Mouse (Mus musculus) 416B (cell line): ENCODE data around the gene Tmem144.
A peak's percentile ranks its signal among the peaks of the same experiment; 100 is the strongest.

ENCODE experiments used
- DNase-seq: peaks from one replicate; pipeline ENCODE4 v3.0.0; 2011; ENCODE audit warnings: low read depth

Gene Tmem144

DNA sequence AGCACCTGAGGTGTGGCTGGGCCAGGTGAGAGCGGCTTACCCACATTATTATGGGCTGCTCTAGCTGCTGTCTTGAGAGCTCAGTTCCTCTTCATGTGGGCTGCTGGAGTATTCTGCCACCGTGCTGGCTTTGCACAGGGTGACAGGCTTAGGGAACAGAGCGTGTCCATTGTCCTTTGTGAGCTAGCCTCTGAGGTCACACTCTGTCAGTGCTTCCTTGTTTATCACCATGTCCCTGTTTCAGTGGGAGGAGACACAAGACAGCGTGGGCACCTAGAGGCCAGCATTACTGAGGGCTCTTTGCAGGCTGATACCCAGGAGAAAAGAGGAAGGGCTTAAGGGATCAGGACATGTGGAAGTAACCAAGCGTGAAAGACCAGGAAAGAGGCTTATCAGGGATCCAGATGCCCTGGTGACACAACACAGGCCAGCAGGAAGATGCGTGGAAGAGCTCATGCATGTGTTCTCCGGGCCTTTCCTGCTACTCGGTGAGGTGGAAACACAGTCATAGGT, at the start of gene Tmem144:
Gene Tmem144, minus strand, starts transcription at position 120 of the 513 bp plus-strand sequence.
- DNase-seq, result peak; percentile 46

DNA sequence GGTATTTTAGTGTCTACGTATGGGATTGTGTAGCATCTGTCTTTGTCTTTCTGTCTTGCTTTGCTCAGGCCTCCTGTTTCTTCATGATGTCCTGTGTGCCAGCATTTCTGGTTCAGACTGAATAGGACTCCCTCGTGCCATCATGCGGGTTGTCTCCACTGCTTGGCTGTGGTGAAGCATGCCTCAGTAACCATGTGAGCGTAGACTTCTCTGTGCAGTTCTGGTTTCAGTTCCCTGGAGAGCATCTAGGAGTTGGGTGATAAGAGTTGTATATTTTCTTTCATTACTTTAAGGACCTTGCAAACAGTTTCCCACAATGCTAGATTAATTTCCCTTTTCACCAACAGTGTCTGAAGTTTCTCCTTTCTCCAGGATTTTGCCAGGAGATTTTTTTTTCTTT, 49.2 kb upstream of the Tmem144 start:
- DNase-seq, result no peak

DNA sequence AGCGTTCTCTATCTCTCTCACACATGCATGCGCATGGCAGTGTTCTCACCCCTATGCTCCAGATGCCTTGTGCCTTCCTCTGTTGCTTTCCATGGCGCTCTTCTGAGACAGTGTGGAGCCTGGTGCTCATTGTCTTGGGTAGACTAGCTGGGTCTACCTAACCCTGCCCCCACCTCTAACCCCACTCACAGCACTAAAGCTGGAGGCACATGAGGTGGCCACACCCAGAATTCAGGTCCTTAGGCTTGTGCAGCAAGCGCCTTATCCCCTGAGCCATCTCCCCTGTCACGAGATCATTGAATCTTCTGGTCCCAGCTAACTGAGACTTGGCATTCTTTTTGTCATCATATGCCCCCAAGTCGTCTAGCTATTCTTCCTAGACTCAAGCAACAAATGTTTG, 48.7 kb upstream of the Tmem144 start:
- no peak for DNase-seq

DNA sequence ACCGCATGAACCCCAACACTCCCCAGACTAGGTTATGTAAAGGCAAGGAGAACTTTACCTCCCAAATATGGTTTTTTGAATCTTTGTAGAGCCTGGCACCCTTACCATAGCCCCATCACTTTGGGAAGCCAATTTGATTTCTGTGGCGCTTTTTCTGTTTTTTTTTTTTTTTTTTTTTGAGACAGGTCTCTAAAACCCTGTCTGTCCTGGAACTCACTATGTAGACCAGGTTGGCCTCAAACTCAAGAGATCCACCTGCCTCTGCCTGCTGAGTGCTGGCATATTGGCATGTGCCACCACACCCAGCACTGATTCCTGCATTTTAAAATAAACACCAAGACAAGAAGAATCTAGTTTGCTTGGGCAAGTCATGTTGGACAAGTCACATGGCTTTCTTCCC, 47.9 kb upstream of the Tmem144 start:
- DNase-seq, result no peak

DNA sequence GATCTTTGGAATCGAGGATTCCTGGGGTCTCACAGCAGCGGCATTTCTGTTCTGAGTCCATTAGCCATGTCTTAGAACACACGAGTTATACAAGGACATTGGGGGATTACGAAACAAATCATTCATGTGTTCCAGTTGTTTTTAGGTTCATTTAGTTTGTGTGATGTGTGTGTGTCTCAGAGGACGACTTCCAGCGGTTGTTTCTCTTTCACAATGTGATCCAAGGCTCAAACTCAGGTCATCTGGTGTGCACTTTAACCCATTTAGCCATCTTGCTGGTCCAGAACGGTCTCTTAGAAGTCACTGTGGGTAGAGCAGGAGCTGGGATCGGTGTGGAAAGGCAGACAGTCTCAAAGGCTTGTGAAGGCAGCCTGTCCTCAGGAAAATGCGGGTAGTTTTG, 47.3 kb upstream of the Tmem144 start:
- DNase-seq, result no peak

DNA sequence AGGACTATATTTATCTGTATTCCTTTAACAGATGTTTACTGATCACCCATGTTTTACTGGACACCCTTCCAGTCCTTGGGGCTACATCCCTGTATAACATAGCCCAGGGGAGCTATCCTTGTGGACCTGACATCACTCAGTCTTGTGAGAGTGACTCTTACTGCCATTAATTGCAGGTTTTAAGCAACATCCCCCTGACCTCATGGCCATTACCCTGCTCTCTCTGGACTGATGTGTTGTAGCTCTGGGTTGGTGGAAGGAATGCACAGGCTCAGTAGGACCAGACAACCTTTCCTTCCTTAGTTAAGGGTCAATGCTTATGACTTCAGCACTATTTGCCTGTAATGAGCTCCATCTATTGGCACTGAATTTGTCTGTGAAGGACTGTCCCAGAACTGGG, 45.9 kb upstream of the Tmem144 start:
- DNase-seq, result no peak

DNA sequence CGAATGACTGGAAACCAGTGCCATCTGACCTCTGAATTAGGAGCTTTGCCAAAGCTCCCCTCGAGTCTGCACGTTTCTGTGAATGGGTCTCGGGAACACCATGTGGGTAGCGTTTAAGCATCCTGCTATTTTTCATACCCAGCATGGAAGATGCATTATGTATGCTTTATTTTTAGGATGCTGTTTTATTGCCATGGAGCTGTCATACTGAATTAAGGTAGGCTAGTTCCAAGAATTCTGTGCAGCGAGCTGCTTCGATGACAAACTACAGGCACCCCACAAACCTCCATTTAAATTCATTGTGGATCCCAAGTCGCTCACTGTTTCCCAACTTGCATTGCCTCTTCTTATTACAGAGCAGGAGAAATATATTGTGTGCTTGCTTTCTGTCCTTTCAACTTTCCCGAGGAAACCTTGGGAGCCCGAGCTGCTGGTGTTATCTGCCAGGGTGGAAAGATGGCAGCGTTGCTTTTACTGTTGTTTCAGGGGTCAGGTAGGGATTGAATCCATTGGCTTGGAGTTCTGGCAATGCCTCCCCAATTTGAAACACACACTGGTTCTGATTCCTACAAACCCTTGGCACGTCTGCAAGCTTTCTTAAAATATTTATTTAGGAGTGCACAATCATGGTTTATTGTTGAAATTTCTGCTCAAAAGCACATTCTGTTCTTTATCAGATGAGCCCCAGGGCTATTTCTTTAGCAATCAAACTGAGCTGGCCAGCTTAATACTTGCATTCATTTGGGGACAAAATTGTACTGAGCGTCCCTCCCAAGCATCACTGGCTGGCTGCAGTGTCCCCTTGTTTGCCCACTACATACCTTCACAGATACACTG, 45.2 kb upstream of the Tmem144 start:
- no peak for DNase-seq

DNA sequence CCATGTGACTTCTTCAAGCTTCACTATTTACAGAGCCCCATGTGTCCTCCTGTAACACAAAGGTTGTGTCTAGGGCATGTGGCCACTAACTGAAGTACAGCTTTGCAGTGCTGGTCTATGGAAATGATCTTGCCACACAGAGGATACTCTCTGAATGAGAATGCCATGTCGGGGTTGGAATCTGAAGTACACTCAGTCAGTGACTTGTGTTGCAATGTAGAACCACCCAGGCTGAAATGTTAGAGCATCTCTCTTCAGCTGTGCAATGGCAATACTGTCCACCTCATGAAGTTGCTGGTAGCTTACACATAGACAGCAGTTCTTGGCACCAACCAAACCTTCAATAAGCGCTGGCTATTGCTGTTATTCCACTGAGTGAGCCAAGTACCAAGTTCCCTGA, 35.4 kb upstream of the Tmem144 start:
- DNase-seq, result peak; percentile 59

DNA sequence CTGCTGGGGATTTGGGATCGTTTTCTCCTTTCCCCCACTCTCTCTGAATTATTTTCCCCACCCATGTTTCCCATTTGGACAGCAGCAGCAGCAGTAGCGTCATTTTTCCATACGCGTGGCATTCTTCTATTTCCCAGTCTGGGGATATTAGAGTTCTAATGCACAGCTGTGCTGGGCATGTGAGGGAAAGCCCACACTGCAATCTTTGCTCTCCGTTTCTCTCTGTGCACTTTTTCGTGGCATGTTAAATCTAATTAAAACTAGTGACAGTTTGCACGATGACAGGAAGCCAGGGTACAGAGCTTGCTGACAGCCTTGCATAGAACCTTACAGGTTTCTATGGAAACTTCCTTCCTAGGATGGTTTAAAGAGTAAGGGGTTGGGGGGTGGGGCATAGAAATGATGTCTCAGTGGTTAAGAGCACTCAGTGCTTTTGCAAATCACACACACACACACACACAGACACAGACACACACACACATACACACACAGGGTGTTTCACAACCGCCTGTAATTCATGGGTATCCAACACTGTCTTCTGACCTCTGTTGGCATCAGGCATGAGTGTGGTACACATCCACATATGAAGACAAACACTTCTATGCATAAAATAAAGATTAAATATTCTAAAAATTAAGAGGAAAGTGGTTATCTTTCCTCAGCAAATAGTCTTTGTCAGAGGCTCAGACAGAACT, 34.7 kb upstream of the Tmem144 start:
- peak; percentile 28 for DNase-seq

DNA sequence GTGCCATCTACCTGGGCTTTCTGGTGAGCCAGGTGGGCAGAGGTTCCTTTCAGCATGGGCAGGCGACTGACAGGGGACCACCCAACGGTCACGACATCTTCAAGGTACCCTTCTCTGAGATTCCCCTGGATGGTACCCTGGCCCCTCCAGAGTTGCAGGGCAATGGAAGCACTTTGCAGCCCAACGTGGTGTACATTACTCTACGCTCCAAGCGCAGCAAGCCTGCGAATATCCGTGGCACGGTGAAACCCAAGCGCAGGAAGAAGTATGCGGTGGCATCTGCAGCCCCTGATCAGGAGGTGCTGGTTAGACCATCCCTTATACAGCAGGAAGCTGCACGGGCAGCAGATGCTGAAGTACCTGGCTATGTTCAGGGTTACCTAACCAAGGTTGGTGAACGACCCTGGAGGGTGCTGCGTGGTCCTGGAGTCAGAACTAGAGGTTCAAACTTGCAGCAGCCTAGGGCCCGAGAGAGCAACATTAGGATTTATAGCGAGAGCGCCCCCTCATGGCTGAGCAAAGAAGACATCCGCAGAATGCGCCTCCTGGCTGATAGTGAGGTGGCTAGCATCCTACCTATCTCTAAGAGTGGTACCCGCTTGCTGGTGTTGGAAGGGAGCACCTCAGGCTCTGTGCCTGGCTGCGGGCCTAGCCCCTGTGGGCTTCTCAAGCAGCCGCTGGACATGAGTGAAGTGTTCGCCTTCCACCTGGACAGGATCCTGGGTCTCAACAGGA, 34.0 kb upstream of the Tmem144 start:
- DNase-seq, result peak; percentile 76

DNA sequence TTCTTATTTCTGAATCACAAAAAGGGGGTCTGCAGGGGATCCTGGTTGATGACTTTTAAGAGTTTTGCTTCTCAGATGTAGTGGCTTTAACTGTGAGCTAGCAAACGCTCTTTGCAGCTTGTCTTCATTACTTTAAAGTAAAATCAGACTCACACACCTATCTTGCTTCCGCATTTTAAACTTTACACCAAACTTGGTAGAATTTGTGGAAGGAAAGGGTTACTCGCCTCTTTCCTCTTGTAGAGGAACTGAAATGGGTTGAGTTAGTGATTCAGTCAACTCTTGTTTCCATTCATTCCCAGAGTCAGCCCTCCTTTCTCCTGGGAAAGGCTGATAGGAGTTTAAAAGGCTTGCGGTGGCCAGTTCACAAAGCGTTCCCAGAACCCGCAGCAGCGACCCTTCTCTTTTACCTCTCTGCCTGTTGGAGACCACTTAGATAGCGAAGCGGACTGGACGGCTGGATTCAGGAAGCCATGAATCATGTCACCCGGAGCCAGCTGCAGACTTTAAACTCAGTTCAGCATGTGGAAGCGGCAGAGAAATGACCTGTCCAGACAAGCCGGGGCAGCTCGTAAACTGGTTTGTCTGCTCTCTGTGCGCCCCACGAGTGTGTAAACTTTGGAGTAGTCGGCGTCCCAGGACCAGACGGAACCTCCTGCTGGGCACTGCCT, 33.2 kb upstream of the Tmem144 start:
- DNase-seq, result peak; percentile 82

DNA sequence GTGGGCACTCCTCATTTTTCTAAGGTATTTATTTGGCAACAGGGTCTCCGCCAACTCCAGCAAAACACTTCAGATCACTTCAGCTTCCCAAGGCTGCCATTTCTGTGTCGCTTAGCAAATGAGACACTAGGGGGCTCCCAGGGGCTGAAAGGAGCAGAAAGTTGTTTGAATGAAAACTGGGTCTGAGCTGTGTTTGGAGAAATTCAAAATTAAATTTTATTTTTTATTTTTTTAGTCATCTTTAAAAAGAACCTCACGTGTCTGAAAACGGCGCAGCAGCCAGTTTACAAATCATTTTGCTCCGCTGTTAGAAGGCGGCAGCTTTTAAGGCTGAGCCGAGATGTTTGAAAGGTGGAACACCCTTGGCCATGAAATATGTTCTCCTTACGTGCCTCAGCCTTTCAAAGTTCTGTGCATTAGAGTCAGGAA, 32.2 kb upstream of the Tmem144 start:
- peak; percentile 84 for DNase-seq

DNA sequence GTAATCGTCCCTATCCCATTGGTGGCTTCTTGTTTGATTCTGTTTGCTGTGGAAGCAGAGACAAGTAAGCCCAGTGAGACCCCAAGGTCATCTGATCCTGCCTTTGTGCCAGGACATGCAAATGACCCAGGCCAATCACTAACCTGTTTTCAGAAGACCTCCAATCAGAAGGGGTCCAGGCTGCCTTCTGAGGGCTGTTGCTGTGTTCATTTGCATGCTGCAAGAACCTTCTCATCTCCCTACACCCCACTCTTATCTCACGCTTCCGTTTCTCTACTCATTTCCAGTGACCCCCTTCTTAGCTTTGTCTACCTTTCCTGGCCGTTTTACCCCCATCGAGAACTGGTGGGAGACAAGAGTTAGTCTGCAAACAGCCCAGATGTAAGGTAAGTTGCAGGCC, 31.7 kb upstream of the Tmem144 start, which contains the start of gene Fam198b:
Gene Fam198b, plus strand, starts transcription at position 229 of the 400 bp plus-strand sequence.
- peak; percentile 79 for DNase-seq

DNA sequence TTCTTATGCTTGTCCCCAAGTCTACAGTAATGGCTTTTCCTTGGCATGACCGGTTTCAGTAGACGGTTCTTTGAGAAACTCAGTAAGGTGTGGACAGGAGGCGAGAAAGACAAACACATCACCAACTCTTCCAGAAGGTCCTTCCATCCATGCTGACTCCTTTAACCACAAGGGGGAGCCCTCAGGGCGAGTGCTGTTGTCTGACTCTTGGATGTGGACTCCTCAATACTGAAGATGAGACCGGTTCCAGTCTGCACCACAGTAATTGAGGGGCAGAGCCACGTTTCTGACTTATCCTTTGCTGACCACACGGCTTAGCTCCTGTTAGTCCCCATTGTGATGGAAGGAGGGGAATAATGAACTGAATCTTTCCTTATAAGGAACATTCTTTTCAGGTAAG, 30.5 kb upstream of the Tmem144 start:
- peak; percentile 81 for DNase-seq

DNA sequence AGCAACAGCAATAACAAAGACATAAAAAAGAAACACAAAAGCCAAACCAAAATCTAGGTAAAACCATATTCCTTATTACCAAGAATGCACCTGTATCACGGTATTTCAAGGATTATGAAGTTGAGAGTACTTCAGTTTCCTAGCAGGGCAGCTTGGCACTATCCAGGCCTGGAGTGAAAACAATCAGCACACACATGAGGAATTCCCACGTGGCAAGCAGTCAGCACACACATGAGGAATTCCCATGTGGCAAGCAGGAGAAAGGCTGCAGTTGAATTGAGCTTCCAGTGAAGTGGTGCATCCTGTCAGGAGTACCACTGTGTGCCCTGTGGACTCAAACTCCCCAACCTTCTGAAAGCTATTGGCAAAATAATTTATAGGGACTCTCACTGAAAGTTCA, 29.1 kb upstream of the Tmem144 start:
- DNase-seq, result no peak

DNA sequence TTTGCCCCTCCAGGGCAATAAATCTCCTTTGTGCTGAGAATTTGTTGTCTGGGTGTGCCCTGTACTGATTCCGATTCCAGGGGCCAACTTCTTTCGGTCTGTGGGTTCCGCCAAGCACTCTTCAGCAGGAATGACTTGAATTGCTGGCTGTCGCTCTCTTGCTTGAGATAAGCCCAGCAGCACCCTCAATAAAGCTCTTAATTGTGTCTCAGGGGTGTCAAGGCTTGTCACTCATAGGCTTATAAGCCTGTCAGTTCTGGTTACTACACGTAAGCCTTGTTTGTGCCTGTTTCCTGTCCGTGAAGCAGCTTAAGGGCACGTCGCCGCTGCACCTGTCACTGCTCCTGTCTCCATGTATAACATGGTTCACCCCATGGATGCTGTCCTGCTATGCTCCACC, 26.7 kb upstream of the Tmem144 start:
- DNase-seq, result no peak

DNA sequence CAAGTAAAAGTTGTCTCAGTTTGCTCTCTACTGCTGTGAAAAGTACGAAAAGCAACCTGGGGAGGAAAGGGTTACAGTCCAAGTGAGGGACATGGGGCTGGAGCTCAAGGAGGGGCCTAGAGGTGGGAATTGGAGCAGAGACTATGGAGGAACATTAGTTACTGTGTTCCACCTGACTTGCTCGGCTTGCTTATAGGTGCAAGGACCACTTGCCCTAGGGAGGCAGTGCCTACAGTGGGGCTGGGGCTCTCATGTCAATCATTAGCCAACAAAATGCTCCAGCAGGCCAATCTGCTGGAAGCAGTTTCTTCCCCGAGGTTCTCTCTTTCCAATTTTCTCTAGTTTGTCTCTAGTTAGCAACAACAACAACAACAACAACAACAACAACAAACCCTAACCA, 25.8 kb upstream of the Tmem144 start:
- no peak for DNase-seq

DNA sequence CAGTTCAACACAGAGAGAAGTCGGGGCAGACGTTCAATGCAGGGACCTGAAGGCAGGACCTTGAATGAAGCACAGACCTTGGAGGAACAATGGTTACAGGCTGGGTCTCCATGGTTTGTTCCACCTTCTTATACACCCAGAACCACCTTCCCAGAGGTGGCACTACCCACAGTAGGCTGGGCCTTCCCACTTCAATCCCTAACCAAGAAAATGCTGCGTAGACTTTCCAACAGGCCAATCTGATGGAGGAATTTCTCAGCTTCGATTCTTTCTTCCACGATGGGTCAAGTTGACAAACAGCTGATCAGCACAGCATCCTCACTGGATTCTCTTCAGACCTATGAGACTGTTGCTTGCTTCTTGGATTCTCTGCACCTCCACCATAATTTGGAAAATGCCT, 22.9 kb upstream of the Tmem144 start:
- DNase-seq, result no peak

DNA sequence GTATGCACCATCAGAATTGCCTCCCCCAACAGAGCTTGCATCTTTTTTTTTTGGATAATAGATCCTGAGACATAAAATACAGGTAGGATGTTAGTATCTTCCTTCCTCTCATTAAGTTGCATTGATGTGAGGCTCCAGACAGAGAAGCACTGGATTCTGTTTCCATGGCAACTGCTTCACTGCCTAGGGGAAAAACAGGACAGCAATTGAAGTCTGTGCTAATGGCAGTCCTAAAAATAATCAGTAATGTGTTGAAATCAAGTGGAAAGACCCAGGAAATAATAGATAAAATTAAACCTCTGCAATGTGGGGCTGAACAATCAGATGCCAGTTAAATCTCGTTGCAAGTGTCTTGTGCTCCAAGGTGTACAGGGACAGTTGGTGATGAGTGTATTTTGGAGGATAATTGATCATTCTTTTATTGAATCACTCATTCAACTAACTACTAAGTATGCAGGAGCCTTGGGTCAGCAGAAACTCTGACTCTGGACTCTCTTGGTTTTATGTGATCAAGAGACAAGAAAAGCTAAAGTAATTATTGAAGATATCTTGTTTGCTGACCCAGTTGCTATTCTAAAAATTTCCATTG, 14.6 kb upstream of the Tmem144 start:
- no peak for DNase-seq

DNA sequence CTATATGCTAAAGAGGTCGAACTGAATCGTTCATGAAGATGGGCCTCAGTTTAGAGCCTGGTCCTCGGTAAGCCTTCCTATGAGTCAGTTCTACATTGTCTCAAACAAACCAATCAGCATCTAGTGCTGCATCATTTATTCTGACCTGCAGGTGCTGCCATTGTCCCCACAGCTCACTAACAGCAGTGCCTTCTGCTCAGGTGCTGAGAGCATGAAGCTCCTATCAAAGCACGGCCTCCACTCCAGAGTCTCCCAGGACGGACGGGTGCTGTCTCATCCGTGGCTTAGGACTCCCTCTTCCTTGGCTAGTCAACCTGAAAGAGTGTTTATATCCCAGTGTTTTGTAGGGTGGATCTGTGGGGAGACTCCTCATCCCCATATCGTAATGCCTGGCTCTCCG, 14.0 kb upstream of the Tmem144 start:
- DNase-seq, result no peak

DNA sequence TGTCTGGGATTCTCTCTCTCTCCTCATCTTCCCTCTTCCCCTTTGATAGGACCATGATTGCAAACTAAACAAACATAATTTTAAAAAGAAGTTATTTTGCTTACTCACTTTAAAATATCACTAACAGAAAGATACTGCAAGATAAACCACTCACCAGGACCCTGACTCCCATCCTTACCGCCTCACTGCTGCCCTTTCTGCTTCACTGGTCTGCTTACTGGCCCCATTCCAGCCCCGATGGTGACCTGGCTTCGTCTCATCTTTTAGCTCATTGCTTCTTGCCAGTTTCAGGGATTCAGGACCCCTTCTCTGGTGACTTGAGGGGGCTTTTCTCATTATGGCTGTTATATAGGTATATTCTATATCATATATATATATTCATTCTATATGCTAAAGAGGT, 13.5 kb upstream of the Tmem144 start:
- no peak for DNase-seq

DNA sequence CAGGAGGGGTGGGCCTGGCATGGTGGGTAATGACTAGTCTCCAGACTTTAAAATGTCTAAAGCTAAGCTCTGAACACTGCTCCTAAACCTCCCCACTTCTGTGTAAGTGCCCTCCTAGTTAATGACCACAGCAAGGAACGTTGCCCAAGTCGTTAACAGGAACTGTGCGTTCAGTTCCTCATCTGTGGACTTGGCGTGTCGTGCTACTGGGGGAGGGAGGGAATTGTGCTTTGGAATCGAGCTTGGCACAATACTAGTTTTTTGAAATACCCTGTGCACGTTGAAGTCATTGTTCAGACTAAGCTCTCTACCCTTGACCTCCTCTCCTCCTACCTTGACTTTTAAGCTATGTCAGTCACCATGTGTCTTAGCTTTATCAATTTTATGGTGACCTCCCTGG, 12.3 kb upstream of the Tmem144 start:
- DNase-seq, result no peak
